Mouse (Mus musculus): Measurements from ENCODE around the gene Coro1c.

DNA sequence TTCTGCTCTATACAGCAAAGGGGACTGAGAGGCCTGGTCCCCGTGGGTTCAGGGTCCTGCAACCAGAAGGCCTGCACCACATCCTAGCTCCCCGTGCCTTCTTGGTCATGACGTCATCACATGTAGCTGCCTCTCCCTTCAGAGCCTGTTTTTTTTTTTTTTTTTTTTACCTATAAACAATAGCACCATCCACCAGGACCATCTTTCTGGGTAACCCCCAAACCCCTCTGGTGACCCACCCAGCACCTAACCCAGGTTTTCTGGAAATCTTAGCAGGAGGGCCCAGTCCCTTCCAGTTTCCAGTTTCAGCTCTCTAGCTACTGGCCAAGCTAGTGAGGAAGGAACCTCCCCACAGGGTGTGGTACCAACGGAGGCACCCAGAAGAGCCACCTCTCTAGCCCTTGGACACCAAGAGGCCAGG lies 80.6 kb downstream of the Coro1c start:
- TF ChIP-seq POLR2A (IDR thresholded peaks at IDR 0.05; ENCODE audit: extremely low read depth, insufficient read depth, low read length) (no peak), CTCF (IDR thresholded peaks at IDR 0.05; ENCODE audit: extremely low read depth, insufficient read depth, low read length) (no peak)
